In the genomic region with DNA sequence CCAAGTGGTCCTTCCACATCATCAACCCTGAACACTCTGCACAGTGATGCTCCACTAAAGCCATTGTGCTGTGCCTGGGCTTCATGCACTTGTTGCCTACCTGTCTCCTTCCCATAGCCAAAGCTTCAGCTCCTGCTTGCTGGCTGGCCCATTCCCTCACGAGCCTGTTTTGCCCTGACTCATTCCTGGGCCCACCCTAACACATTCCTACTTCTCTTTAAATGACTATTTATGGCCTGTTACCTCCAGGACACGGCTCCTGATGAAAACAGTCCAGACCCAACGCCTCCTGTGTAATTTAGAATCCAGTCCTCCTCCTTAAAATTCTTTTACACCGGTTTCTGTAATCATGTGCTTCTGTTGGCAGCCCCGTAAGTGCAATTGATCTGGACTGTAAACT, we compare ENCODE assay signal across 23 mouse cellular contexts.
"Had no signal": no experiment of that assay in that cellular context is flagged by ENCODE, and none has a peak within 500 bp of the region (broad histone marks: within the 10 kb centered on the region; RNA-seq: fewer than 3 reads in every experiment).

No protein-coding gene starts in this region.

- H3K27me3 ChIP-seq: liver, embryonic 12.5 days; liver, embryonic 15.5 days; lung, embryonic 15.5 days; megakaryocyte, embryonic 14.5 days; stomach, embryonic 15.5 days had no signal

- DNase-seq: kidney, adult 2 months; kidney, postnatal 25 days; layer of hippocampus, adult 9-11 months; layer of hippocampus, postnatal 36 days; liver; lung, adult 18-20 months; lung, postnatal 10 days; lung, postnatal 36 days; midbrain, embryonic 14.5 days; right cerebral cortex, adult 18-20 months; right cerebral cortex, postnatal 25 days; spleen, adult 18-20 months; thymus, postnatal 25 days had no signal

- ATAC-seq: intestine, postnatal 0 days; liver, embryonic 12.5 days had no signal

- H3K4me3 ChIP-seq: layer of hippocampus, adult 2 months; left cerebral cortex, adult 2 months; liver, embryonic 12.5 days; liver, embryonic 15.5 days; lung, embryonic 15.5 days; megakaryocyte, embryonic 14.5 days; midbrain, embryonic 10.5 days; stomach, embryonic 15.5 days had no signal

- H3K27ac ChIP-seq: kidney, postnatal 0 days; layer of hippocampus, adult 2 months; left cerebral cortex, adult 2 months; liver, embryonic 12.5 days; liver, embryonic 15.5 days; lung, embryonic 15.5 days; midbrain, embryonic 10.5 days; stomach, embryonic 15.5 days had no signal

- H3K36me3 ChIP-seq: liver, embryonic 12.5 days; liver, embryonic 15.5 days; lung, embryonic 15.5 days; midbrain, embryonic 10.5 days; stomach, embryonic 15.5 days had no signal

- H3K9me3 ChIP-seq: liver, embryonic 12.5 days; liver, embryonic 15.5 days; lung, embryonic 15.5 days; midbrain, embryonic 10.5 days; stomach, embryonic 15.5 days had no signal

- H3K9ac ChIP-seq: liver, embryonic 12.5 days; liver, embryonic 15.5 days; lung, embryonic 15.5 days; stomach, embryonic 15.5 days had no signal

- H3K4me1 ChIP-seq: liver, embryonic 12.5 days; liver, embryonic 15.5 days; lung, embryonic 15.5 days; megakaryocyte, embryonic 14.5 days; midbrain, embryonic 10.5 days; stomach, embryonic 15.5 days had no signal

- H3K4me2 ChIP-seq: liver, embryonic 12.5 days; liver, embryonic 15.5 days; lung, embryonic 15.5 days; stomach, embryonic 15.5 days had no signal
